ENCODE assay signal across 29 mouse cellular contexts in genomic region chr10:72667856-72668255, GRCm38 (mm10). TPM values are rescaled to one million over a fixed set of nuclear protein-coding genes. Genes with fewer than 3 reads are reported as not detected.
DNase-seq lines count a peak whose midpoint lies in the region; ATAC-seq and TF ChIP-seq lines count a peak whose summit lies in the region.
"Had no signal": no experiment of that assay in that cellular context is flagged by ENCODE, and none has a peak within 500 bp of the region (broad histone marks: within the 10 kb centered on the region; RNA-seq: fewer than 3 reads in every experiment).

No protein-coding gene starts in this region.

- no peak overlapping the region for H3K4me2 ChIP-seq in kidney, embryonic 16.5 days (replicated peaks; ENCODE audit: low read depth, low read length)
- H3K4me2 ChIP-seq: embryonic facial prominence, embryonic 13.5 days; forebrain, embryonic 12.5 days; heart, embryonic 11.5 days; hindbrain, embryonic 15.5 days; limb, embryonic 12.5 days; liver, embryonic 11.5 days; neural tube, embryonic 12.5 days had no signal

- no peak overlapping the region for H3K4me3 ChIP-seq in left cerebral cortex, adult 2 months
- H3K4me3 ChIP-seq in kidney, embryonic 16.5 days (ENCODE audit: low read length), result no peak overlapping the region
- H3K4me3 ChIP-seq: embryonic facial prominence, embryonic 13.5 days; erythroblast, embryonic 14.5 days; forebrain, embryonic 12.5 days; hindbrain, embryonic 15.5 days; limb, embryonic 12.5 days; megakaryocyte, embryonic 14.5 days; neural tube, embryonic 12.5 days had no signal

- peaks cover 28% of the 10 kb centered on the region for H3K36me3 ChIP-seq in kidney, embryonic 16.5 days (ENCODE audit: insufficient read depth, low read length)

- H3K4me1 ChIP-seq in kidney, embryonic 16.5 days (ENCODE audit: insufficient read depth, low read length), result no peaks in the 10 kb centered on the region
- H3K4me1 ChIP-seq: embryonic facial prominence, embryonic 13.5 days; forebrain, embryonic 12.5 days; hindbrain, embryonic 15.5 days; limb, embryonic 12.5 days; neural tube, embryonic 12.5 days had no signal

- ATAC-seq in megakaryocyte-erythroid progenitor cell, adult 5-6 weeks (replicated peaks; ENCODE audit: low FRiP score, low TSS enrichment, poor library complexity, severe bottlenecking), result 0 out of 2 replicates have a peak, but pooled peaks have one; percentile 3
- ATAC-seq in kidney, embryonic 16.5 days (ENCODE audit: low FRiP score, low TSS enrichment), result no peak

- no peak overlapping the region for H3K9ac ChIP-seq in kidney, embryonic 16.5 days (replicated peaks; ENCODE audit: low read length)
- H3K9ac ChIP-seq: embryonic facial prominence, embryonic 13.5 days; forebrain, embryonic 12.5 days; hindbrain, embryonic 15.5 days; limb, embryonic 12.5 days; neural tube, embryonic 12.5 days had no signal

- 94% methylated on average over 5 of the region's 5 CpGs for WGBS in kidney, embryonic 16.5 days

- peak; percentile 12 for DNase-seq in layer of hippocampus, adult 11-12 months (ENCODE audit: low spot score)
- DNase-seq in layer of hippocampus, postnatal 25 days (ENCODE audit: extremely low spot score in 1 of 2, low spot score in 1 of 2), result no peak
- peak; percentile 26 to 34 for DNase-seq in left cerebral cortex, postnatal 36 days (ENCODE audit: low spot score in 2 of 2)
- DNase-seq in left cerebral cortex, adult 2 months (ENCODE audit: extremely low spot score in 1 of 2, low spot score in 2 of 2), result no peak
- peak; percentile 78 for DNase-seq in brain, adult 2 months (ENCODE audit: low read depth, low spot score)
- DNase-seq: adrenal gland, adult 2 months; cerebellum, adult 2 months; cerebellum, postnatal 25 days; embryo, embryonic 11 days; gastrocnemius, postnatal 14 days; heart, adult 11 months; kidney, adult 8-10 months; kidney, postnatal 14 days; lung, adult 2 months; midbrain, embryonic 14.5 days had no signal

- H3K27me3 ChIP-seq in kidney, embryonic 16.5 days (ENCODE audit: insufficient read depth, low read length), result no peaks in the 10 kb centered on the region
- H3K27me3 ChIP-seq: CH12.LX; embryonic facial prominence, embryonic 13.5 days; forebrain, embryonic 12.5 days; hindbrain, embryonic 15.5 days; limb, embryonic 12.5 days; megakaryocyte, embryonic 14.5 days; neural tube, embryonic 12.5 days had no signal

- intact Hi-C loops in left cerebral cortex, postnatal 36 days (cut with DNase I), result no loop called here
- intact Hi-C loops in left cerebral cortex, adult 2 months (cut with DNase I), result loop anchor here (5.0 kb wide), 1 partner anchor 186 kb away; no protein-coding TSS in a partner anchor

- H3K9me3 ChIP-seq in kidney, embryonic 16.5 days (ENCODE audit: low read length), result no peaks in the 10 kb centered on the region
- H3K9me3 ChIP-seq: embryonic facial prominence, embryonic 13.5 days; forebrain, embryonic 12.5 days; G1E; hindbrain, embryonic 15.5 days; limb, embryonic 12.5 days; megakaryocyte, embryonic 14.5 days; neural tube, embryonic 12.5 days had no signal

- H3K27ac ChIP-seq in left cerebral cortex, adult 2 months, result no peak overlapping the region; the same call in 1 of the 2 replicates
- no peak overlapping the region for H3K27ac ChIP-seq in kidney, embryonic 16.5 days (ENCODE audit: low read length)
- H3K27ac ChIP-seq: embryonic facial prominence, embryonic 13.5 days; forebrain, embryonic 12.5 days; hindbrain, embryonic 15.5 days; limb, embryonic 12.5 days; neural tube, embryonic 12.5 days; stomach, postnatal 0 days had no signal

- TF ChIP-seq CTCF in left cerebral cortex, adult 2 months (IDR thresholded peaks at IDR 0.05), result no peak

RNA-seq across cellular contexts. Expression of gene Zwint, which starts 13.2 kb away (rescaled TPM):
- total RNA-seq in layer of hippocampus, postnatal 25 days (2021), result 100 to 1,000 TPM; 626 to 772 TPM
- 100 to 1,000 TPM; 901 to 961 TPM for total RNA-seq in left cerebral cortex, postnatal 36 days (2021)
- 100 to 1,000 TPM; 914 to 982 TPM for total RNA-seq in left cerebral cortex, adult 2 months (2021)
- total RNA-seq in megakaryocyte-erythroid progenitor cell, adult 5-6 weeks (2014; fragmentation: Nextera tagmentation), result 134 and 150 TPM in 2 replicates
- total RNA-seq in megakaryocyte-erythroid progenitor cell, adult 5-6 weeks (2017), result 265 TPM in 2 replicates
- polyA plus RNA-seq in kidney, embryonic 16.5 days (2015; fragmentation: Nextera tagmentation; extraction: Ambion mirVana), result 250 and 251 TPM in 2 replicates

Comparison
In these comparisons a context has a peak if more than half of its experiments do, and no peak if none do; other contexts are left out.
1. DNase-seq: peak in layer of hippocampus, adult 11-12 months (single experiment), left cerebral cortex, postnatal 36 days (2 of 2) and brain, adult 2 months (single experiment); none in layer of hippocampus, postnatal 25 days (0 of 2) and left cerebral cortex, adult 2 months (0 of 2).